Mouse (Mus musculus) midbrain, embryonic 15.5 days (tissue): ENCODE measurements around the gene Pqlc2. TPM values are rescaled to one million over a fixed set of nuclear protein-coding genes. Genes with fewer than 3 reads are reported as not detected.

Experiments
- ATAC-seq: fragments of 200-750 bp; cut with Nextera tagmentation; replicated peaks from 2 replicates; pipeline ENCODE4 v1.8.0; 2017; ENCODE audit warnings: moderate TSS enrichment
- H3K27ac ChIP-seq: fragments of 300-500 bp; sonication (generic); 2 replicates; pipeline ENCODE4 v1.5.1; 2015; ENCODE audit warnings: mild to moderate bottlenecking, inconsistent platforms
- H3K27me3 ChIP-seq: fragments of 300-500 bp; sonication (generic); replicated peaks from 2 replicates; pipeline ENCODE4 v1.6.1; 2015; ENCODE audit warnings: inconsistent platforms
- H3K36me3 ChIP-seq: fragments of 300-500 bp; sonication (generic); replicated peaks from 2 replicates; pipeline ENCODE4 v1.6.1; 2015; ENCODE audit warnings: inconsistent platforms
- H3K4me1 ChIP-seq: fragments of 300-500 bp; sonication (generic); 2 replicates; pipeline ENCODE4 v1.6.1; 2015; ENCODE audit warnings: inconsistent platforms
- H3K4me2 ChIP-seq: fragments of 300-500 bp; sonication (generic); 2 replicates; pipeline ENCODE4 v1.6.1; 2015; ENCODE audit warnings: inconsistent platforms, mild to moderate bottlenecking, moderate library complexity
- H3K4me3 ChIP-seq: fragments of 300-500 bp; sonication (generic); 2 replicates; pipeline ENCODE4 v1.5.1; 2015; ENCODE audit warnings: mild to moderate bottlenecking, inconsistent platforms
- H3K9ac ChIP-seq: fragments of 300-500 bp; sonication (generic); 2 replicates; pipeline ENCODE4 v1.6.1; 2015; ENCODE audit warnings: mild to moderate bottlenecking, inconsistent platforms
- H3K9me3 ChIP-seq: fragments of 300-500 bp; sonication (generic); 2 replicates; pipeline ENCODE4 v1.6.1; 2016; ENCODE audit warnings: inconsistent platforms
- WGBS: fragments of 180-500 bp; shearing (Covaris S2); methylation state at CpG from one replicate; pipeline ENCODE4 v1.1.7; 2015; ENCODE audit warnings: mixed read lengths; 5-methylcytosine and 5-hydroxymethylcytosine counted together
- polyA plus RNA-seq: library from polyadenylated mRNA; unstranded; fragments of >200 nt; fragmentation: Nextera tagmentation; extraction: Ambion mirVana; gene quantifications from 2 replicates; pipeline ENCODE4 v1.2.1, GENCODE M21; 2015

Gene Pqlc2
- polyA plus RNA-seq, 1 experiment from 2014 or later = 16.3 TPM

GRCm38 (mm10) chr4:139334631-139335295 is 24.3 kb upstream of the Pqlc2 start:
- Histone ChIP-seq H3K4me1 (no peaks in the 10 kb centered on the region), H3K27me3 (peaks cover 18% of the 10 kb centered on the region), H3K9me3 (no peaks in the 10 kb centered on the region), H3K36me3 (no peaks in the 10 kb centered on the region), H3K4me2 (no peak overlapping the region), H3K9ac (no peak overlapping the region), H3K27ac (no peak overlapping the region), H3K4me3 (no peak overlapping the region)
- ATAC-seq = no peak
- 69% methylated on average over 7 of the region's 9 CpGs for WGBS

DNA sequence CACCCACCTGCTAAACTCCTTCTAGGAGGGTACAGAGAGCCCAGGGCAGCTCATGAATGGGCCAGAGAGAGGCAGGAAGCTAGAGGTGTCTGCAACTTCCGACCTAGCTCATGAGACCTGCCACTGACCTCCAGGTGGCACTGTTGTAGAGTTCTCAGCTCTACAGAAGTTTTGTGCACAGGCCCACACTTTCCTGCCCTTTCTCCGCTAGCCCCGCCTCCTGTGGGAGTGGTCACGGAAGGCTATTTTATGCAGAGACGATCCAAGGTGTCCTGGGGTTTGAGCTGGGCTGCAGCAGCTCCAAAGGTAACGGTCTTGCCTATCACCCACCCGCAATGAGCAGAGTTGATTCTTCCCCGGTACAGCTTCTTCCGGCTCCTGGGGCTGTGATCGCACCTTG is 20.1 kb upstream of the Pqlc2 start:
- no peak for ATAC-seq

DNA sequence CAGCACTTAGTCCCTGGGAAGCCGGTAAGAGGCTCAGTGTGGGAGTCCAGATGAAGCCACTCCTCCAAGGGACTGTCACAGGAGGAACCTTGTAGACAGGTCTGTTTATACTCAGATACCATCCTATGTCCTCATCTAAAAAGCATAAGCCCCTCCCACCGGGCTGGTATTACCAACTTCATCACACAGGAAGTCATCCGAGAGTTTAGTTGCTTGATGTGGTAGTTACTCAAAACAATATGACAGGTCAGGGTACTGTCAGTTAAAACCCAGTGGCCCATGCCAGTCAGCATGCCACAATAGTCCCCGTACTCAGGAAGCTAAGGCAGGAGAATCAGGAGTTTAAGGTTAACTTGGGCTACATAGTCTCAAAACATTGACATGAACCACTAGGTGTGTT is 9.2 kb upstream of the Pqlc2 start:
- H3K9me3 ChIP-seq = no peaks in the 10 kb centered on the region
- peaks cover 11% of the 10 kb centered on the region; the same call in 1 of the 2 replicates for H3K36me3 ChIP-seq
- no peak for ATAC-seq
- no peaks in the 10 kb centered on the region for H3K27me3 ChIP-seq
- no peaks in the 10 kb centered on the region for H3K4me1 ChIP-seq
- H3K27ac ChIP-seq = no peak overlapping the region
- no peak overlapping the region for H3K4me2 ChIP-seq
- no peak overlapping the region for H3K4me3 ChIP-seq
- no peak overlapping the region for H3K9ac ChIP-seq
- 94% methylated on average over 4 of the region's 4 CpGs for WGBS

More for the DNA sequence above, 20.1 kb upstream of the Pqlc2 start:
- H3K36me3 ChIP-seq = no peaks in the 10 kb centered on the region
- H3K9me3 ChIP-seq = no peaks in the 10 kb centered on the region
- H3K4me1 ChIP-seq = no peaks in the 10 kb centered on the region
- H3K27ac ChIP-seq = no peak overlapping the region
- WGBS = 10% methylated on average over 10 of the region's 10 CpGs
- H3K4me2 ChIP-seq = no peak overlapping the region
- no peak overlapping the region for H3K4me3 ChIP-seq
- H3K9ac ChIP-seq = no peak overlapping the region
- H3K27me3 ChIP-seq = 0 out of 2 replicates have a peak, but pooled peaks cover 3% of the 10 kb centered on the region

- no peaks in the 10 kb centered on the region for H3K4me1 ChIP-seq
- no peaks in the 10 kb centered on the region for H3K27me3 ChIP-seq
- 92% methylated on average over 11 of the region's 11 CpGs for WGBS
- H3K27ac ChIP-seq = no peak overlapping the region
- ATAC-seq = no peak
- peaks cover 11% of the 10 kb centered on the region; the same call in 1 of the 2 replicates for H3K36me3 ChIP-seq
- H3K9me3 ChIP-seq = no peaks in the 10 kb centered on the region
- no peak overlapping the region for H3K4me3 ChIP-seq
- no peak overlapping the region for H3K9ac ChIP-seq
- H3K4me2 ChIP-seq = no peak overlapping the region
These were observed 7.9 kb upstream of the Pqlc2 start for GRCm38 (mm10) chr4:139318449-139318848.

GRCm38 (mm10) chr4:139312632-139313031 is 2.1 kb upstream of the Pqlc2 start:
- Histone ChIP-seq H3K4me1 (peaks cover 28% of the 10 kb centered on the region), H3K27ac (no peak overlapping the region), H3K36me3 (no peaks in the 10 kb centered on the region; the same call in 1 of the 2 replicates), H3K4me3 (no peak overlapping the region), H3K27me3 (no peaks in the 10 kb centered on the region), H3K9me3 (no peaks in the 10 kb centered on the region), H3K4me2 (no peak overlapping the region), H3K9ac (no peak overlapping the region)
- ATAC-seq = no peak
- WGBS = 53% methylated on average over 4 of the region's 4 CpGs

GRCm38 (mm10) chr4:139311707-139312106 is 1.2 kb upstream of the Pqlc2 start:
- no peaks in the 10 kb centered on the region for H3K27me3 ChIP-seq
- H3K4me2 ChIP-seq = peak overlapping the region; percentile 70
- peak overlapping the region; percentile 84; the same call in 1 of the 2 replicates for H3K9ac ChIP-seq
- H3K9me3 ChIP-seq = no peaks in the 10 kb centered on the region
- no peak for ATAC-seq
- 14% methylated on average over 14 of the region's 14 CpGs for WGBS
- H3K4me3 ChIP-seq = peak overlapping the region; percentile 82
- no peak overlapping the region for H3K27ac ChIP-seq
- H3K4me1 ChIP-seq = peaks cover 28% of the 10 kb centered on the region
- H3K36me3 ChIP-seq = no peaks in the 10 kb centered on the region; the same call in 1 of the 2 replicates

- no peaks in the 10 kb centered on the region for H3K27me3 ChIP-seq
- under 1% methylated on average over 53 of the region's 53 CpGs for WGBS
- ATAC-seq = peak; percentile 85
These were observed 592 bp upstream of the Pqlc2 start for GRCm38 (mm10) chr4:139310899-139311701.

GRCm38 (mm10) chr4:139309651-139310050 is 857 bp downstream of the Pqlc2 start:
- Histone ChIP-seq H3K27ac (no peak overlapping the region), H3K9me3 (no peaks in the 10 kb centered on the region)
- 23% methylated on average over 6 of the region's 6 CpGs for WGBS

More at GRCm38 (mm10) chr4:139310899-139311701, 592 bp upstream of the Pqlc2 start:
- Histone ChIP-seq H3K4me2 (peak overlapping the region; percentile 70), H3K27ac (peak overlapping the region; percentile 77), H3K9me3 (no peaks in the 10 kb centered on the region), H3K4me3 (peak overlapping the region; percentile 82), H3K36me3 (no peaks in the 10 kb centered on the region; the same call in 1 of the 2 replicates), H3K9ac (peak overlapping the region; percentile 84), H3K4me1 (peaks cover 28% of the 10 kb centered on the region)

GRCm38 (mm10) chr4:139307916-139308315 is 2.6 kb downstream of the Pqlc2 start:
- H3K4me1 ChIP-seq = peaks cover 28% of the 10 kb centered on the region
- ATAC-seq = no peak
- no peak overlapping the region for H3K9ac ChIP-seq
- H3K4me2 ChIP-seq = no peak overlapping the region
- WGBS = 86% methylated on average over 5 of the region's 5 CpGs
- H3K27me3 ChIP-seq = no peaks in the 10 kb centered on the region
- H3K36me3 ChIP-seq = no peaks in the 10 kb centered on the region
- no peaks in the 10 kb centered on the region for H3K9me3 ChIP-seq
- no peak overlapping the region for H3K4me3 ChIP-seq
- no peak overlapping the region for H3K27ac ChIP-seq

More at GRCm38 (mm10) chr4:139309651-139310050, 857 bp downstream of the Pqlc2 start:
- H3K4me1 ChIP-seq = peaks cover 28% of the 10 kb centered on the region
- ATAC-seq = 0 out of 2 replicates have a peak, but pooled peaks have one; percentile 1
- H3K9ac ChIP-seq = peak overlapping the region; percentile 84
- peak overlapping the region; percentile 82 for H3K4me3 ChIP-seq
- H3K27me3 ChIP-seq = no peaks in the 10 kb centered on the region
- H3K36me3 ChIP-seq = no peaks in the 10 kb centered on the region
- H3K4me2 ChIP-seq = peak overlapping the region; percentile 70

DNA sequence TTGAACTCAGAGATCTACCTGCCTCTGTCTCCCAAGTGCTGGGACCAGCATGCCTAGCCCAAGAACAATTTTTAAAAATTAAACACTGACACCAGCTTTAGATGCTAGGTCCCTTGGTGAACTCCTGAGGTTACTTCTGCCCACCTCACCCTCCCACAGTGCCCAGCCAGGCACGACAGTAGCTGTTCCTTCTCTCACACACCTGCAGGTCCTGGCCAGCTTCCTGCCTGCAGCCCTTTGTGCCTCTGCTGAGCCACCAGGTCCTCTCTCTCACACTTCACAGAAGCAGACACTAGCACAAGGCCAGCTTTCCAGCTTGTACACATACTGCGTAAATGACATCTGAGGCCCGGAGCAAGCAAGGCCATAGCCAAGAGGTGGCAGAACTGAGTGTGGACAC is 5.0 kb downstream of the Pqlc2 start:
- 0 out of 2 replicates have a peak, but pooled peaks cover 7% of the 10 kb centered on the region for H3K36me3 ChIP-seq
- no peak overlapping the region for H3K4me2 ChIP-seq
- no peak overlapping the region for H3K9ac ChIP-seq
- WGBS = 94% methylated on average over 3 of the region's 3 CpGs
- H3K4me1 ChIP-seq = peaks cover 17% of the 10 kb centered on the region
- no peak for ATAC-seq
- H3K27me3 ChIP-seq = no peaks in the 10 kb centered on the region
- no peak overlapping the region for H3K27ac ChIP-seq
- no peak overlapping the region for H3K4me3 ChIP-seq
- H3K9me3 ChIP-seq = no peaks in the 10 kb centered on the region

DNA sequence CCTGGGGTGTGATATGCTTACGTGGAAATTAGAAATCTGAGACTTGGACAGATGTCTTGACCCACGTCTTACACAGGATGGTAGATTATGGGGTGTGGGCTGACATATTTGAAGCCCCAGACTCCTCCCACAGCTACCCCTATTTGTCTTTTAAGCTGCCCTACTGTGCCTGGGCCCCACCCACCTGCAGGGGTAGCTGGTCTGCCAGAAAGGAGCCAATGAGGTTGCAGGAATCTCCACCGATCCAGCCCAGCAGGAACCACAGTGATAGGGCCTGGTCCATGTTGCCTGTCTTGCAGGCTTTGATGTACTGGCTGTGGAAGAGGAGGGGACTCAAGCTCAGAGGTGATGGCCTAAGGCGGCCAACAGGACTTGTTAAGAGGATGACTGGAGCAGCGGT is 8.3 kb downstream of the Pqlc2 start:
- no peak overlapping the region for H3K4me2 ChIP-seq
- H3K4me1 ChIP-seq = no peaks in the 10 kb centered on the region
- H3K36me3 ChIP-seq = 0 out of 2 replicates have a peak, but pooled peaks cover 12% of the 10 kb centered on the region
- no peak for ATAC-seq
- H3K4me3 ChIP-seq = no peak overlapping the region
- no peaks in the 10 kb centered on the region for H3K9me3 ChIP-seq
- WGBS = 72% methylated on average over 5 of the region's 5 CpGs
- no peak overlapping the region for H3K27ac ChIP-seq
- H3K9ac ChIP-seq = no peak overlapping the region
- no peaks in the 10 kb centered on the region for H3K27me3 ChIP-seq

DNA sequence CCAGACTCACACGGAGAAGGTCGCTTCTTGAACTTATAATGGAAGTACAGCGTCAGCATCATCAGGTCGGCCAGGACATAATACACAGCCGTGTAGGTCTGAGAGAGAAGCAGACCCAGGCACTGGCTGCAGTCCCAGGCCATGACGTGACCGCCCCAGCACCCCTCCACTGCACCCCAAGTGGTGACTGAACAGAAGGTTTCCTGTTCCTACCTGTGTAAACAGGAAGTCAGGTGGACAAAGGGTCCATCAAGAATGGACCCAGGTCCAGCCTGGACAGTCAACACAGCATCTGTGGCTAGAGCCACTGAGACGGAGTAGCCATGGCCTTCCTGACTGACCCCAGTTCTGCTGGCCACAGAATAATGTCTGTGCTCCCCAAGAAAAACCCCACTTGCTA is 8.7 kb downstream of the Pqlc2 start:
- no peaks in the 10 kb centered on the region for H3K4me1 ChIP-seq
- H3K9me3 ChIP-seq = no peaks in the 10 kb centered on the region
- no peak overlapping the region for H3K27ac ChIP-seq
- H3K4me3 ChIP-seq = no peak overlapping the region
- ATAC-seq = no peak
- H3K4me2 ChIP-seq = no peak overlapping the region
- WGBS = 94% methylated on average over 8 of the region's 8 CpGs
- H3K9ac ChIP-seq = no peak overlapping the region
- 0 out of 2 replicates have a peak, but pooled peaks cover 12% of the 10 kb centered on the region for H3K36me3 ChIP-seq
- no peaks in the 10 kb centered on the region for H3K27me3 ChIP-seq
